ENCODE assay signal across 18 mouse cellular contexts in genomic region chr11:86457545-86457944, GRCm38 (mm10).
"Had no signal": no experiment of that assay in that cellular context is flagged by ENCODE, and none has a peak within 500 bp of the region (broad histone marks: within the 10 kb centered on the region; RNA-seq: fewer than 3 reads in every experiment).

No protein-coding gene starts in this region.

- H3K4me3 ChIP-seq: kidney, embryonic 15.5 days; left cerebral cortex, adult 2 months; liver, embryonic 13.5 days; neural tube, embryonic 12.5 days; neural tube, embryonic 15.5 days had no signal

- H3K27ac ChIP-seq: kidney, embryonic 15.5 days; left cerebral cortex, adult 2 months; liver, embryonic 13.5 days; neural tube, embryonic 12.5 days; neural tube, embryonic 15.5 days; stomach, postnatal 0 days had no signal

- H3K4me2 ChIP-seq: kidney, embryonic 15.5 days; liver, embryonic 13.5 days; midbrain, embryonic 11.5 days; neural tube, embryonic 12.5 days; neural tube, embryonic 15.5 days had no signal

- DNase-seq: kidney, adult 8-10 months; kidney, postnatal 10 days; kidney, postnatal 36 days; layer of hippocampus, postnatal 36 days; liver, embryonic 13.5 days; lung, adult 2 months; lung, postnatal 14 days; lung, postnatal 4 days; midbrain, embryonic 14.5 days; thymus, adult 2 months; thymus, postnatal 14 days; thymus, postnatal 4 days had no signal

- H3K9ac ChIP-seq: kidney, embryonic 15.5 days; liver, embryonic 13.5 days; neural tube, embryonic 12.5 days; neural tube, embryonic 15.5 days had no signal

- H3K36me3 ChIP-seq: kidney, embryonic 15.5 days; liver, embryonic 13.5 days; neural tube, embryonic 12.5 days; neural tube, embryonic 15.5 days had no signal

- H3K9me3 ChIP-seq: kidney, embryonic 15.5 days; liver, embryonic 13.5 days; neural tube, embryonic 12.5 days; neural tube, embryonic 15.5 days had no signal

- H3K4me1 ChIP-seq: kidney, embryonic 15.5 days; liver, embryonic 13.5 days; neural tube, embryonic 12.5 days; neural tube, embryonic 15.5 days had no signal

- H3K27me3 ChIP-seq: kidney, embryonic 15.5 days; liver, embryonic 13.5 days; neural tube, embryonic 12.5 days; neural tube, embryonic 15.5 days had no signal
